19 mouse cellular contexts compared by ENCODE assay signal in genomic region chr6:83597988-83598387, GRCm38 (mm10). TPM values are rescaled to one million over a fixed set of nuclear protein-coding genes. Genes with fewer than 3 reads are reported as not detected.
DNase-seq lines count a peak whose midpoint lies in the region; ATAC-seq and TF ChIP-seq lines count a peak whose summit lies in the region.
"Had no signal": no experiment of that assay in that cellular context is flagged by ENCODE, and none has a peak within 500 bp of the region (broad histone marks: within the 10 kb centered on the region; RNA-seq: fewer than 3 reads in every experiment).

No protein-coding gene starts in this region.

- no peaks in the 10 kb centered on the region for H3K79me2 ChIP-seq in CH12.LX (replicated peaks; ENCODE audit: control insufficient read depth, extremely low read depth, insufficient read depth, poor library complexity, severe bottlenecking)

- in situ Hi-C loops in CH12.LX (cut with MboI; ENCODE audit: low pct_ligation_motif_present, low pct_unique_long_range_greater_than_20kb, low sequenced_read_pairs): no loop called here

- H3K27ac ChIP-seq in CH12.LX (ENCODE audit: insufficient read depth, low read depth): no peak overlapping the region
- peak overlapping the region; percentile 86 for H3K27ac ChIP-seq in heart, postnatal 0 days (ENCODE audit: low read depth)
- no peak overlapping the region for H3K27ac ChIP-seq in kidney, embryonic 16.5 days (ENCODE audit: low read length)
- H3K27ac ChIP-seq in liver, embryonic 12.5 days: no peak overlapping the region
- H3K27ac ChIP-seq: hindbrain, postnatal 0 days; liver, embryonic 15.5 days; midbrain, embryonic 12.5 days; stomach, embryonic 15.5 days had no signal

- H3K4me3 ChIP-seq in CH12.LX (replicated peaks in 1 of 3; ENCODE audit: low read depth in 2 of 3, low read length in 2 of 3, poor library complexity in 1 of 3): no peak overlapping the region
- no peak overlapping the region for H3K4me3 ChIP-seq in heart, postnatal 0 days (ENCODE audit: low read depth, low read length)
- no peak overlapping the region for H3K4me3 ChIP-seq in kidney, embryonic 16.5 days (ENCODE audit: low read length)
- no peak overlapping the region for H3K4me3 ChIP-seq in liver, embryonic 12.5 days
- H3K4me3 ChIP-seq: liver, embryonic 15.5 days; stomach, embryonic 15.5 days had no signal

- no peak overlapping the region for H3K9ac ChIP-seq in CH12.LX (ENCODE audit: insufficient read depth, low read depth)
- no peak overlapping the region for H3K9ac ChIP-seq in heart, postnatal 0 days (replicated peaks; ENCODE audit: low read depth, low read length)
- no peak overlapping the region for H3K9ac ChIP-seq in kidney, embryonic 16.5 days (replicated peaks; ENCODE audit: low read length)
- H3K9ac ChIP-seq in liver, embryonic 12.5 days: no peak overlapping the region
- H3K9ac ChIP-seq: liver, embryonic 15.5 days; midbrain, embryonic 12.5 days; stomach, embryonic 15.5 days had no signal

- ATAC-seq in heart, postnatal 0 days (ENCODE audit: insufficient read depth, low read depth): peak; percentile 90
- ATAC-seq in kidney, embryonic 16.5 days (ENCODE audit: low FRiP score, low TSS enrichment): no peak
- no peak for ATAC-seq in liver, embryonic 12.5 days
- ATAC-seq: hindbrain, postnatal 0 days had no signal

- H3K36me3 ChIP-seq in CH12.LX (replicated peaks in 1 of 2; ENCODE audit: control insufficient read depth in 1 of 2, insufficient read depth in 1 of 2, low read length in 1 of 2): no peaks in the 10 kb centered on the region
- no peaks in the 10 kb centered on the region for H3K36me3 ChIP-seq in heart, postnatal 0 days (replicated peaks; ENCODE audit: control insufficient read depth, insufficient read depth, low read length)
- no peaks in the 10 kb centered on the region for H3K36me3 ChIP-seq in kidney, embryonic 16.5 days (ENCODE audit: insufficient read depth, low read length)
- H3K36me3 ChIP-seq in liver, embryonic 12.5 days: no peaks in the 10 kb centered on the region
- H3K36me3 ChIP-seq: liver, embryonic 15.5 days; midbrain, embryonic 12.5 days; stomach, embryonic 15.5 days had no signal

- peak overlapping the region; percentile 31; the same call in 1 of the 2 replicates for H3K4me2 ChIP-seq in CH12.LX (ENCODE audit: insufficient read depth, low read depth, poor library complexity, severe bottlenecking)
- H3K4me2 ChIP-seq in heart, postnatal 0 days (ENCODE audit: low read depth, low read length): 0 out of 2 replicates have a peak overlapping the region, but pooled peaks have one; percentile 21
- no peak overlapping the region for H3K4me2 ChIP-seq in kidney, embryonic 16.5 days (replicated peaks; ENCODE audit: low read depth, low read length)
- H3K4me2 ChIP-seq in liver, embryonic 12.5 days: no peak overlapping the region

- peaks cover 11 to 12% of the 10 kb centered on the region in 2 experiments for H3K4me1 ChIP-seq in CH12.LX (ENCODE audit: control insufficient read depth in 1 of 2, insufficient read depth in 2 of 2)
- H3K4me1 ChIP-seq in heart, postnatal 0 days (ENCODE audit: control insufficient read depth, insufficient read depth): peaks cover 30% of the 10 kb centered on the region
- no peaks in the 10 kb centered on the region for H3K4me1 ChIP-seq in kidney, embryonic 16.5 days (ENCODE audit: insufficient read depth, low read length)
- H3K4me1 ChIP-seq in liver, embryonic 12.5 days: peaks cover 10% of the 10 kb centered on the region
- H3K4me1 ChIP-seq: liver, embryonic 15.5 days; midbrain, embryonic 12.5 days; stomach, embryonic 15.5 days had no signal

- no peak for TF ChIP-seq CTCF in CH12.LX (conservative IDR thresholded peaks at IDR 0.05 in 1 of 2, IDR thresholded peaks at IDR 0.05 in 1 of 2; ENCODE audit: low read depth in 2 of 2, low read length in 2 of 2)
- no peak for TF ChIP-seq CTCF in heart, postnatal 0 days (IDR thresholded peaks at IDR 0.05; ENCODE audit: low read depth)

- dilution Hi-C loops in CH12.LX (cut with MboI; ENCODE audit: extremely low pct_ligation_motif_present, extremely low pct_unique_long_range_greater_than_20kb, low sequenced_read_pairs): no loop called here

- TF ChIP-seq RAD21 in CH12.LX (IDR thresholded peaks at IDR 0.05; ENCODE audit: low read depth, low read length): no peak; the same call in 1 of the 2 replicates

- DNase-seq in gastrocnemius, adult 18-20 months (ENCODE audit: low spot score): peak; percentile 43
- no peak for DNase-seq in gastrocnemius, adult 8-10 months (ENCODE audit: low spot score in 2 of 2)
- peak; percentile 37 for DNase-seq in CH12.LX (ENCODE audit: extremely low read depth)
- peak; percentile 33 for DNase-seq in heart, adult 8-10 months (ENCODE audit: low spot score)
- peak; percentile 79 for DNase-seq in heart, postnatal 0 days (ENCODE audit: low spot score)
- DNase-seq in left cerebral cortex, adult 8-10 months (ENCODE audit: low spot score in 2 of 2): no peak
- DNase-seq: adrenal gland, adult 8-10 months had no signal

- no peak for TF ChIP-seq POLR2A in CH12.LX (IDR thresholded peaks at IDR 0.05; ENCODE audit: low read depth, low read length)

- peaks cover 59% of the 10 kb centered on the region for H3K27me3 ChIP-seq in CH12.LX (replicated peaks)
- H3K27me3 ChIP-seq in heart, postnatal 0 days (ENCODE audit: control insufficient read depth, insufficient read depth, low read length): no peaks in the 10 kb centered on the region
- H3K27me3 ChIP-seq in kidney, embryonic 16.5 days (ENCODE audit: insufficient read depth, low read length): peaks cover 7% of the 10 kb centered on the region
- peaks cover 17% of the 10 kb centered on the region for H3K27me3 ChIP-seq in liver, embryonic 12.5 days (replicated peaks)
- H3K27me3 ChIP-seq: midbrain, embryonic 12.5 days; stomach, embryonic 15.5 days had no signal

- 15% methylated on average over 3 of the region's 3 CpGs for WGBS in heart, postnatal 0 days
- 59% methylated on average over 3 of the region's 3 CpGs for whole genome bisulfite sequencing in kidney, embryonic 16.5 days
- 45% methylated on average over 3 of the region's 3 CpGs for WGBS in liver, embryonic 12.5 days (ENCODE audit: insufficient replicate concordance)

- peak; percentile 48 for TF ChIP-seq EP300 in CH12.LX (IDR thresholded peaks at IDR 0.05; ENCODE audit: low read length)
- no peak for TF ChIP-seq EP300 in heart, postnatal 0 days (IDR thresholded peaks at IDR 0.05; ENCODE audit: low read depth)

- H3K9me3 ChIP-seq in CH12.LX (replicated peaks; ENCODE audit: low read length): no peaks in the 10 kb centered on the region
- H3K9me3 ChIP-seq in heart, postnatal 0 days (replicated peaks; ENCODE audit: control insufficient read depth, low read length): no peaks in the 10 kb centered on the region
- no peaks in the 10 kb centered on the region for H3K9me3 ChIP-seq in kidney, embryonic 16.5 days (ENCODE audit: low read length)
- no peaks in the 10 kb centered on the region for H3K9me3 ChIP-seq in liver, embryonic 12.5 days (replicated peaks)
- H3K9me3 ChIP-seq: liver, embryonic 15.5 days; midbrain, embryonic 12.5 days; stomach, embryonic 15.5 days had no signal

TF ChIP-seq in CH12.LX, 34 proteins besides CTCF, POLR2A, EP300 and RAD21 (continues in another document):
- TF ChIP-seq SIN3A (IDR thresholded peaks at IDR 0.05; ENCODE audit: low read length): peak; percentile 43; the same call in 1 of the 2 replicates
- peak; percentile 62 for TF ChIP-seq ETS1 (conservative IDR thresholded peaks at IDR 0.05; ENCODE audit: low read depth, low read length)
- TF ChIP-seq BHLHE40 (IDR thresholded peaks at IDR 0.05; ENCODE audit: low read depth, low read length): 0 out of 2 replicates have a peak, but pooled peaks have one; percentile 15
- no peak for TF ChIP-seq PAX5 (IDR thresholded peaks at IDR 0.05; ENCODE audit: low read length)
- TF ChIP-seq IRF4 (IDR thresholded peaks at IDR 0.05; ENCODE audit: low read depth, low read length): peak; percentile 73
- no peak for TF ChIP-seq ZNF384 (IDR thresholded peaks at IDR 0.05; ENCODE audit: low read depth, low read length)
- no peak for TF ChIP-seq HCFC1 (IDR thresholded peaks at IDR 0.05; ENCODE audit: low read depth, low read length)
- TF ChIP-seq JUND (conservative IDR thresholded peaks at IDR 0.05; ENCODE audit: low read depth, low read length): peak; percentile 45; the same call in 1 of the 2 replicates
- no peak for TF ChIP-seq MAX (IDR thresholded peaks at IDR 0.05; ENCODE audit: low read length)
- peak; percentile 98 for TF ChIP-seq MEF2A (IDR thresholded peaks at IDR 0.05; ENCODE audit: borderline replicate concordance, low read depth, low read length)
- TF ChIP-seq TBP (conservative IDR thresholded peaks at IDR 0.05; ENCODE audit: low read depth, low read length): no peak
- no peak for TF ChIP-seq USF1 (IDR thresholded peaks at IDR 0.05; ENCODE audit: low read depth, low read length)
- TF ChIP-seq ELF1 (IDR thresholded peaks at IDR 0.05; ENCODE audit: low read depth, low read length): no peak
- no peak for TF ChIP-seq SMC3 (IDR thresholded peaks at IDR 0.05; ENCODE audit: low read depth, low read length)

RNA-seq across cellular contexts. Expression of gene Stambp, which starts 25.5 kb away (rescaled TPM):
- total RNA-seq in gastrocnemius, adult 18-20 months (2021): 1 to 10 TPM; 6.2 to 6.8 TPM
- 1 to 10 TPM; 5.6 to 6.8 (median 6.3) TPM for total RNA-seq in gastrocnemius, adult 8-10 months (2022)
- total RNA-seq in CH12.LX (2012; rRNA removed) (4.2 and 4.6 TPM in 2 replicates), CH12.LX (2014; rRNA removed) (3.3 and 4.1 TPM in 2 replicates)
- 10.2 and 11.4 TPM in 2 replicates for polyA plus RNA-seq in CH12.LX (2012; ENCODE audit: insufficient read length, low read depth)
- total RNA-seq in heart, adult 8-10 months (2022): 10 to 100 TPM; 11.4 to 14.9 (median 12.9) TPM
- total RNA-seq in heart, postnatal 0 days (2014; rRNA removed; ENCODE audit: low replicate concordance): 1.2 and 1.5 TPM in 2 replicates
- polyA plus RNA-seq in heart, postnatal 0 days (2015; fragmentation: Nextera tagmentation; extraction: Ambion mirVana): 22.9 and 24.6 TPM in 2 replicates
- 28.5 and 29.4 TPM in 2 replicates for polyA plus RNA-seq in kidney, embryonic 16.5 days (2015; fragmentation: Nextera tagmentation; extraction: Ambion mirVana)
- polyA plus RNA-seq in liver, embryonic 12.5 days (2016; fragmentation: Nextera tagmentation; extraction: Ambion mirVana): 11.7 and 13.4 TPM in 2 replicates
- total RNA-seq in left cerebral cortex, adult 8-10 months (2022): 10 to 100 TPM; 32.9 to 39.3 (median 37.3) TPM

RNA-seq across cellular contexts. Expression of gene Clec4f, which starts 58.0 kb away (rescaled TPM):
- not detected for total RNA-seq in gastrocnemius, adult 18-20 months (2021)
- total RNA-seq in gastrocnemius, adult 8-10 months (2022): not detected
- total RNA-seq in CH12.LX (2012; rRNA removed) (not detected in 2 replicates), CH12.LX (2014; rRNA removed) (not detected in 2 replicates)
- polyA plus RNA-seq in CH12.LX (2012; ENCODE audit: insufficient read length, low read depth): not detected in 2 replicates
- under 1 TPM; 0.25 to 0.57 (median 0.47) TPM for total RNA-seq in heart, adult 8-10 months (2022)
- total RNA-seq in heart, postnatal 0 days (2014; rRNA removed; ENCODE audit: low replicate concordance): 1.7 TPM in 1 of 2 replicates, not detected in the other
- 0.59 and 0.66 TPM in 2 replicates for polyA plus RNA-seq in heart, postnatal 0 days (2015; fragmentation: Nextera tagmentation; extraction: Ambion mirVana)
- polyA plus RNA-seq in kidney, embryonic 16.5 days (2015; fragmentation: Nextera tagmentation; extraction: Ambion mirVana): 0.07 TPM in 1 of 2 replicates, not detected in the other
- 2.1 and 2.9 TPM in 2 replicates for polyA plus RNA-seq in liver, embryonic 12.5 days (2016; fragmentation: Nextera tagmentation; extraction: Ambion mirVana)
- not detected for total RNA-seq in left cerebral cortex, adult 8-10 months (2022)
- total RNA-seq: adrenal gland, adult 8-10 months; ES-E14; heart, postnatal 14 days; layer of hippocampus, adult 18-20 months; left cerebral cortex, adult 18-20 months had no signal
- polyA plus RNA-seq: C2C12; hindbrain, postnatal 0 days; limb, embryonic 11.5 days; midbrain, embryonic 12.5 days had no signal

Comparison
In these comparisons a context has a peak if more than half of its experiments do, and no peak if none do; other contexts are left out.
1. DNase-seq: peak in gastrocnemius, adult 18-20 months (single experiment), CH12.LX (single experiment), heart, adult 8-10 months (single experiment) and heart, postnatal 0 days (single experiment); none in gastrocnemius, adult 8-10 months (0 of 2) and left cerebral cortex, adult 8-10 months (0 of 2).
2. H3K4me2 ChIP-seq: peak in CH12.LX (single experiment) and heart, postnatal 0 days (single experiment); none in kidney, embryonic 16.5 days (single experiment) and liver, embryonic 12.5 days (single experiment).